Mouse (Mus musculus) liver, embryonic 14.5 days (tissue): Measurements from ENCODE around the gene Dvl1. TPM values are rescaled to one million over a fixed set of nuclear protein-coding genes. Genes with fewer than 3 reads are reported as not detected.
A peak's percentile ranks its signal among the peaks of the same experiment; 100 is the strongest.

Experiments
- ATAC-seq: fragments of 200-750 bp; cut with Nextera tagmentation; 2 replicates; pipeline ENCODE4 v1.8.0; 2017; ENCODE audit warnings: moderate number of reproducible peaks, mild to moderate bottlenecking, moderate library complexity; ENCODE audit not compliant: insufficient read depth
- DNase-seq, 3 experiments: peaks; one replicate each; pipeline ENCODE4 v3.0.0-alpha.2; 2012 to 2013; ENCODE audit warnings: low read depth in 3 of 3, low spot score in 3 of 3
- H3K27ac ChIP-seq: fragments of 300-500 bp; sonication (generic); 2 replicates; pipeline ENCODE4 v1.5.1; 2014; ENCODE audit warnings: moderate library complexity, mild to moderate bottlenecking, control low read depth, inconsistent platforms
- H3K27me3 ChIP-seq: fragments of 300-500 bp; sonication (generic); 2 replicates; pipeline ENCODE4 v1.6.1; 2014; ENCODE audit warnings: mild to moderate bottlenecking, low read length, moderate library complexity; ENCODE audit not compliant: control insufficient read depth, insufficient read depth
- H3K36me3 ChIP-seq: fragments of 300-500 bp; sonication (generic); replicated peaks from 2 replicates; pipeline ENCODE4 v1.6.1; 2014; ENCODE audit warnings: low read depth; ENCODE audit not compliant: control insufficient read depth, insufficient read depth
- H3K4me1 ChIP-seq, 2 experiments: fragments of 200-500 bp in 1 of 2; fragments of 300-500 bp in 1 of 2; sonication (generic) in 1 of 2; replicated peaks; 2 replicates each; pipeline ENCODE4 v1.6.1; 2012 to 2014; ENCODE audit warnings: antibody characterized with exemption in 1 of 2, inconsistent platforms in 1 of 2, low read length in 1 of 2; ENCODE audit not compliant: control insufficient read depth in 2 of 2, insufficient read depth in 2 of 2
- H3K4me2 ChIP-seq: fragments of 300-500 bp; sonication (generic); 2 replicates; pipeline ENCODE4 v1.6.1; 2014; ENCODE audit warnings: low read depth, mild to moderate bottlenecking, control low read depth, moderate library complexity
- H3K4me3 ChIP-seq, 2 experiments: fragments of 200-500 bp in 1 of 2; fragments of 300-500 bp in 1 of 2; sonication (generic) in 1 of 2; 2 replicates each; pipeline ENCODE4 v1.5.1; 2012 to 2014; ENCODE audit warnings: low read depth in 2 of 2, low read length in 2 of 2, mild to moderate bottlenecking in 2 of 2, control low read depth in 1 of 2, inconsistent platforms in 1 of 2, moderate library complexity in 1 of 2; ENCODE audit not compliant: insufficient read depth in 1 of 2
- H3K9ac ChIP-seq: fragments of 300-500 bp; sonication (generic); replicated peaks from 2 replicates; pipeline ENCODE4 v1.6.1; 2014; ENCODE audit warnings: mild to moderate bottlenecking, control low read depth, moderate library complexity
- H3K9me3 ChIP-seq: fragments of 300-500 bp; sonication (generic); 2 replicates; pipeline ENCODE4 v1.6.1; 2016; ENCODE audit warnings: low read length, mixed read lengths; ENCODE audit not compliant: control insufficient read depth
- CTCF ChIP-seq: IDR thresholded peaks from 2 replicates; pipeline ENCODE4 v1.5.1; 2016; ENCODE audit warnings: antibody characterized with exemption, low read depth, control low read depth
- EP300 ChIP-seq: IDR thresholded peaks from 2 replicates; pipeline ENCODE4 v1.6.1; 2016; ENCODE audit warnings: antibody characterized with exemption, low read depth
- WGBS: fragments of 180-500 bp; shearing (Covaris S2); extraction: QIAGEN DNeasy Blood & Tissue Kit; methylation state at CpG from one replicate; pipeline ENCODE4 v1.1.7; 2014; ENCODE audit not compliant: insufficient replicate concordance; 5-methylcytosine and 5-hydroxymethylcytosine counted together
- polyA plus RNA-seq, 2 experiments: library from polyadenylated mRNA; depleted of rRNA in 1 of 2; stranded (reverse) in 1 of 2; unstranded in 1 of 2; fragments of >200 nt; fragmentation: Nextera tagmentation in 1 of 2; extraction: Ambion mirVana in 1 of 2; gene quantifications; 2 replicates each; pipeline versions ENCODE4 v1.2.1 to v1.2.3; 2012 to 2014

Gene Dvl1
- polyA plus RNA-seq, 2 experiments = 2.8 to 20.9 TPM

DNA sequence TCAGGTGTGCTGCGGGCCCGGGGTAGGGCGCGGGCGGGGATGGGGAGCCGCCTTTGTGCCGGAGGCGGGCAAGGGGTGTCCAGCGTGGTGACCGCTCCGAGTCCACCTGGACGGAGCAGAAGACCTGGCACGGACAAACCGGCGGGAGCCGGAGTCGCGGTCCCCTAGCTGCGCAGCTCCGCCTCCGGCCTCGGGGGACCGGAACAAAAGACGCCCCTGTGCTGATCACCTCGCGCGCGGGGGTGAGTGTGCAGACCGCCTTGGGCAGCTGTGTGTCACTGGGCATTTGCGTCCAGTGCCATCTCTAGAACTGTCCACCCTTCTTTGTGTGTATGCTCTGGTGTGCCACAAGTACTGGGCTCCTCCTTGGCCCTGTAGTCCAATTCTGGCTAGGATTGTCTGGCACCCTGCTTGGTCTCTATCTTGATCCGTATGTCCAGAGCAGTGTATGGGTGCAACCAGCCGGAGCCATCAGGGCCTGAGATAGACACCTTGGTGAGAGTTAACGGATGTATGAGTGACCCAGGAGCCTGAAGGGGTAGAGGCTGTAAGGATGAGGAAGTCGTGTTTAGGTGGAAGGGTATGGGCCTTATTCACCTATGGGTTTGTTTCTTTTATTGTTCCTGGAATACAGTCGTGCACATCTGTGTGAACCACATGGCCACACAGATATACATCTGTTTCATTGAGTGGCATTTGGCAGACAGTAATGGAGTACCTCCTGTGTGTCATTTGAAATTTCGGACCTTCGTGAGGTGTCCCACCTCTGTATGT, 45.4 kb downstream of the Dvl1 start:
- Histone ChIP-seq H3K27me3 (no peaks in the 10 kb centered on the region), H3K4me1 (peaks cover 16 to 32% of the 10 kb centered on the region in 2 experiments), H3K4me2 (peak overlapping the region; percentile 91), H3K27ac (peak overlapping the region; percentile 14; the same call in 1 of the 2 replicates), H3K36me3 (peaks cover 19% of the 10 kb centered on the region), H3K4me3 (peak overlapping the region; percentile 71 to 90), H3K9ac (peak overlapping the region; percentile 95), H3K9me3 (no peaks in the 10 kb centered on the region)
- ATAC-seq (peak; percentile 36), DNase-seq (peak in 1 of 3 experiments; percentile 26)
- 5% methylated on average over 37 of the region's 37 CpGs for WGBS
- TF ChIP-seq CTCF (no peak), EP300 (no peak)

DNA sequence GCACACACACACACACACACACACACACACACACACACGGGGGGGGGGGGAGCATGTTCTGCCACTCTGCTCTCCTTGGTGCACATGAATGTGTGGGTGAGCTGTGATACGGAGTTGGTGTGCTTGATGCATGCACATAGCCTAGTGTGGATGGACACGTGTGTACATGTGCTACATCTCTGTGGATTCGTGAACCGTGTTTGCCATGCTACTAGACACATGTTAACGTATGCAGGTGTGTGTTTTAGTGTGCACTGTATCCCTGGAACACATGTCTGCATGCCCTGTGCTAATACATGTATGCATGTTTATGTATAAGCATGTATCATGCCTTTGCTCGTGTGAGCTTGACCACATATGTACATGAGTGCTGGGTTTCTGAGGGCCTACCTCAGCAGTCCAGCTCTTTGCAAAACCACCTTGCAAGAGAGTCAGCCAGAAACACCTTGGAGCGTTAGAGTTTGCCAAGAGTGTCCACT, 46.0 kb downstream of the Dvl1 start:
- 65% methylated on average over 8 of the region's 8 CpGs for WGBS
- Histone ChIP-seq H3K4me3 (peak overlapping the region; percentile 71 to 90), H3K27ac (peak overlapping the region; percentile 19; the same call in 1 of the 2 replicates), H3K4me1 (peaks cover 16 to 32% of the 10 kb centered on the region in 2 experiments), H3K9me3 (no peaks in the 10 kb centered on the region), H3K36me3 (peaks cover 16% of the 10 kb centered on the region), H3K27me3 (no peaks in the 10 kb centered on the region), H3K9ac (peak overlapping the region; percentile 95), H3K4me2 (peak overlapping the region; percentile 91)
- no peak for TF ChIP-seq CTCF
- TF ChIP-seq EP300 = no peak
- no peak for ATAC-seq
- DNase-seq = no peak

DNA sequence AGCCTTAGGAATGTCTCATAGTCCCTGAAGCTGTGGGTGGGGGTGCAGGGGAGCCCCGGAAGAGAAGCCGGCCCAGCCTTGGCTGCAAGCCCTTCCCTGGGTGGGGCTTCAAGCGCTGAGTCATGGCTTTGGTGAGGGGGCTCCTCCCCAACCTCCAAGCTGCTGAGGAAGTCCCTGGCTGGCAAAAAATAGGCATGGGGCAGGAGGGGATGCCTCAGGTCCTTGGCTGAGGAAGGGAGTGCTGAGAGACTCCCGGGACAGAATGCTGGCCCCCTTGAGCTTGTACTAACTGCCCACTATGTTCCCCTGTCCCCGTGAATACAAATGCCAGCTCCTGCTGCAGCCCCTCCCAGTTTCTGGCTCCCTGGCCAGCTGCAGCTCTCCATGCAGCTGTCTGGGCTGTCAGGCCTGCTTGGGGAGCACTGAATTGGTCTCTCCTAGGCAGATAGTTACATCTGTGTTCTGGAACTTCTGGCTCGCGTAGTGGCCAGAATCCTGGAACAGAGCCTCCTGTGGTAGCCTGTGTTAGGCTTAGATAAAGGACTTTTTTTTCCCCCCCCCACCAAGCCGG, 47.2 kb downstream of the Dvl1 start:
- no peaks in the 10 kb centered on the region for H3K27me3 ChIP-seq
- no peaks in the 10 kb centered on the region for H3K9me3 ChIP-seq
- H3K4me1 ChIP-seq = peaks cover 16 to 32% of the 10 kb centered on the region in 2 experiments
- TF ChIP-seq EP300 = no peak
- TF ChIP-seq CTCF = no peak
- H3K27ac ChIP-seq = peak overlapping the region; percentile 19
- WGBS = 4% methylated on average over 8 of the region's 8 CpGs
- peak overlapping the region; percentile 71 to 90 for H3K4me3 ChIP-seq
- DNase-seq (peak in 2 of 3 experiments; percentile 53 to 54), ATAC-seq (peak; percentile 40; the same call in 1 of the 2 replicates)
- peak overlapping the region; percentile 55; the same call in 1 of the 2 replicates for H3K9ac ChIP-seq
- H3K36me3 ChIP-seq = peaks cover 5% of the 10 kb centered on the region
- peak overlapping the region; percentile 91 for H3K4me2 ChIP-seq

DNA sequence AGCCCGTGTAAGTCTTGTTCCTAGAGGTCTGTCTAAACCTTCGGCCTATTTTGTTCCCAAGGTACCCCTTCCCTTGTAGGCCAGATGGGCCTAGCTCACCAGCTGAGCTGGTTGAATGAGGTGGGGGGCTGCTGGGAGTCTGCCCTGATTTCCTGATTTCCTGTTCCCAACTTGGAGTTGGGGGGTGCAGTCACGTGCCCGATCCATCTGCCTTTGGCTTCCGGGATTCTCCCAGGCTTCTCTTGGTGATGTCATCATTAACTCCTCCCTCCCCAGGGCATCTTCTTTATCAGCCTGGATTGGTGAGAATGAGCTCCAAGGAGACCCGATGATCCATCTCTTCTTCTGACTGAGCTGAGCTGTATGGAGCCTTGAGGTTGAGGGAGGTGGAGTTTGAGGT, 48.0 kb downstream of the Dvl1 start:
- no peaks in the 10 kb centered on the region for H3K9me3 ChIP-seq
- peaks cover 16 to 30% of the 10 kb centered on the region in 2 experiments for H3K4me1 ChIP-seq
- no peak overlapping the region for H3K27ac ChIP-seq
- 59% methylated on average over 6 of the region's 6 CpGs for WGBS
- no peaks in the 10 kb centered on the region for H3K27me3 ChIP-seq
- H3K9ac ChIP-seq = no peak overlapping the region
- H3K4me3 ChIP-seq = no peak overlapping the region
- ATAC-seq (no peak), DNase-seq (no peak)
- no peak for TF ChIP-seq EP300
- TF ChIP-seq CTCF = no peak
- no peak overlapping the region; the same call in 1 of the 2 replicates for H3K4me2 ChIP-seq
- peaks cover 5% of the 10 kb centered on the region for H3K36me3 ChIP-seq

DNA sequence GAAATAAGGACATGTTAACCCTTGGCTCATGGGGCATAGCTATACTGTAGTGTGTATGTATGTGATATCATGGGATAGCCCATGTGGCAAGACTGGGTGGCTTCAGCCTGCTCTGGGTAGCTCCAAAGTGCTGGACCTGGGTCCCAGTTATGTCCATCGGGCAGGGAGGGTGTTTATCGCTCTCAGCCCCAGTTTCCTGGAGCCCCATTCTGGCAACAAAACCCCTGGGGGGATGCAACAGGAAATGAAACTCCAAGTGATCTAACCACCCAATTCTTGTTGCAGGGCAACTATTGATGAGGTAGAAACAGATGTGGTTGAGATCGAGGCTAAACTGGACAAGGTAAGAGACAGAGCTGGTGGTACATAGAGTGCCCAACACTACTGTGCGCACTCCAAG, 48.6 kb downstream of the Dvl1 start:
- Histone ChIP-seq H3K9ac (no peak overlapping the region), H3K4me1 (peaks cover 16 to 30% of the 10 kb centered on the region in 2 experiments), H3K27ac (no peak overlapping the region), H3K27me3 (no peaks in the 10 kb centered on the region), H3K9me3 (no peaks in the 10 kb centered on the region), H3K36me3 (peaks cover 5% of the 10 kb centered on the region), H3K4me2 (no peak overlapping the region), H3K4me3 (no peak overlapping the region)
- TF ChIP-seq EP300 (no peak), CTCF (no peak)
- ATAC-seq (no peak), DNase-seq (no peak)
- WGBS = 81% methylated on average over 4 of the region's 4 CpGs
